16 mouse cellular contexts compared by ENCODE assay signal in the genomic region with DNA sequence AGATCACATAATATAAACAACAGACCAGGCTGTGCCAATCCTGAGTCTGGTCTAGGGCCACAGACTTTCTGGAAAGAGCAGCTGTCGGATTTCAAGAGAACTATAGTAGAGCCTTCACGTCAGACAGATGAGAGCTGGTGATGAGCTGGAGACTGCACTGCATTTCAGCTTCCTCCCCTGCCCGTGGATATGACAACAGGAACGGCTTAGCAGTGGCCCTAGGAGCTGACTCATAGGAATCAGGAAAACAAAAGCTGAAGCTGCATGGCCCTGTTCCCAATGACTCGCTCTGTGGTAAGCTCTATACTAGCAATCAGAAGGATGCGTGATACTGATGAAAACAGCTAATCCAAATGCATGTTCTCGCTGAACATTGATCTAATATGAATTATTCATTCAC. TPM values are rescaled to one million over a fixed set of nuclear protein-coding genes. Genes with fewer than 3 reads are reported as not detected.
DNase-seq lines count a peak whose midpoint lies in the region; ATAC-seq and TF ChIP-seq lines count a peak whose summit lies in the region.
"Had no signal": no experiment of that assay in that cellular context is flagged by ENCODE, and none has a peak within 500 bp of the region (broad histone marks: within the 10 kb centered on the region; RNA-seq: fewer than 3 reads in every experiment).

No protein-coding gene starts in this region.

- no peaks in the 10 kb centered on the region for H3K9me3 ChIP-seq in liver, embryonic 12.5 days (replicated peaks)
- no peaks in the 10 kb centered on the region for H3K9me3 ChIP-seq in liver, postnatal 0 days (ENCODE audit: low read length)
- no peaks in the 10 kb centered on the region for H3K9me3 ChIP-seq in midbrain, embryonic 13.5 days
- H3K9me3 ChIP-seq: neural tube, embryonic 13.5 days had no signal

- H3K4me3 ChIP-seq in liver, embryonic 12.5 days, result no peak overlapping the region
- H3K4me3 ChIP-seq in liver, postnatal 0 days (ENCODE audit: low read depth, low read length), result no peak overlapping the region
- H3K4me3 ChIP-seq in midbrain, embryonic 13.5 days (replicated peaks), result no peak overlapping the region
- H3K4me3 ChIP-seq: neural tube, embryonic 13.5 days had no signal

- TF ChIP-seq EP300 in liver, postnatal 0 days (IDR thresholded peaks at IDR 0.05; ENCODE audit: low read depth), result no peak

- H3K4me2 ChIP-seq in liver, embryonic 12.5 days, result no peak overlapping the region
- H3K4me2 ChIP-seq in liver, postnatal 0 days (ENCODE audit: low read depth, low read length), result no peak overlapping the region
- H3K4me2 ChIP-seq in midbrain, embryonic 13.5 days (replicated peaks), result no peak overlapping the region
- H3K4me2 ChIP-seq: neural tube, embryonic 13.5 days had no signal

- no peak for TF ChIP-seq CTCF in liver, postnatal 0 days (IDR thresholded peaks at IDR 0.05; ENCODE audit: low read depth)

- 0 out of 2 replicates have a peak, but pooled peaks have one; percentile 24 for ATAC-seq in liver, embryonic 12.5 days
- ATAC-seq in liver, postnatal 0 days, result no peak
- ATAC-seq in midbrain, embryonic 13.5 days, result 0 out of 2 replicates have a peak, but pooled peaks have one; percentile 48
- ATAC-seq: activated CD4-positive, CD25-positive, alpha-beta regulatory T cell, adult 4 months had no signal

- WGBS in liver, embryonic 12.5 days (ENCODE audit: insufficient replicate concordance), result 49% methylated on average over 7 of the region's 7 CpGs
- WGBS in liver, postnatal 0 days (ENCODE audit: insufficient replicate concordance), result 53% methylated on average over 7 of the region's 7 CpGs
- WGBS in midbrain, embryonic 13.5 days, result 63% methylated on average over 7 of the region's 7 CpGs

- H3K36me3 ChIP-seq in liver, embryonic 12.5 days, result peaks cover 31% of the 10 kb centered on the region
- H3K36me3 ChIP-seq in liver, postnatal 0 days (replicated peaks; ENCODE audit: insufficient read depth, low read length), result peaks cover 2% of the 10 kb centered on the region; the same call in 1 of the 2 replicates
- H3K36me3 ChIP-seq in midbrain, embryonic 13.5 days, result 0 out of 2 replicates have a peak, but pooled peaks cover 2% of the 10 kb centered on the region

- H3K27ac ChIP-seq in liver, embryonic 12.5 days, result no peak overlapping the region
- H3K27ac ChIP-seq in liver, postnatal 0 days (ENCODE audit: low read depth), result no peak overlapping the region
- H3K27ac ChIP-seq in midbrain, embryonic 13.5 days, result no peak overlapping the region
- H3K27ac ChIP-seq: liver, embryonic 14.5 days; neural tube, embryonic 13.5 days had no signal

- no peaks in the 10 kb centered on the region for H3K4me1 ChIP-seq in liver, embryonic 12.5 days
- H3K4me1 ChIP-seq in liver, postnatal 0 days (ENCODE audit: insufficient read depth), result no peaks in the 10 kb centered on the region
- H3K4me1 ChIP-seq in midbrain, embryonic 13.5 days (replicated peaks), result no peaks in the 10 kb centered on the region
- H3K4me1 ChIP-seq: neural tube, embryonic 13.5 days had no signal

- H3K27me3 ChIP-seq in liver, embryonic 12.5 days (replicated peaks), result no peaks in the 10 kb centered on the region
- H3K27me3 ChIP-seq in liver, postnatal 0 days (ENCODE audit: insufficient read depth, low read length), result no peaks in the 10 kb centered on the region
- H3K27me3 ChIP-seq in midbrain, embryonic 13.5 days, result no peaks in the 10 kb centered on the region
- H3K27me3 ChIP-seq: neural tube, embryonic 13.5 days had no signal

- intact Hi-C loops in gastrocnemius, postnatal 14 days (cut with DNase I; ENCODE audit: low total_unique reads), result no loop called here

- peak; percentile 57 for DNase-seq in adrenal gland, adult 2 months
- DNase-seq in adrenal gland, postnatal 4 days (ENCODE audit: low spot score in 2 of 2), result no peak
- no peak for DNase-seq in liver, postnatal 0 days
- DNase-seq in adipocyte (ENCODE audit: low spot score), result peak; percentile 69
- DNase-seq in thymus, postnatal 14 days, result no peak
- DNase-seq in gastrocnemius, postnatal 14 days, result no peak
- DNase-seq: kidney, postnatal 4 days; spleen, adult 18-20 months had no signal

- H3K9ac ChIP-seq in liver, embryonic 12.5 days, result no peak overlapping the region
- no peak overlapping the region for H3K9ac ChIP-seq in liver, postnatal 0 days (replicated peaks)
- H3K9ac ChIP-seq in midbrain, embryonic 13.5 days (replicated peaks), result no peak overlapping the region
- H3K9ac ChIP-seq: liver, embryonic 14.5 days; neural tube, embryonic 13.5 days had no signal

RNA-seq across cellular contexts. Expression of a gene that starts 33.2 kb away (rescaled TPM):
- under 1 TPM in 1 of 2 experiments, not detected in 1; 0.14 TPM for total RNA-seq in adrenal gland, adult 2 months (2021)
- polyA plus RNA-seq in adrenal gland, adult 2 months (2012; rRNA removed), result 0.08 TPM in 1 of 2 replicates, not detected in the other
- total RNA-seq in adrenal gland, postnatal 4 days (2021), result under 1 TPM in 1 of 2 experiments, not detected in 1; 0.14 TPM
- polyA plus RNA-seq in liver, embryonic 12.5 days (2016; fragmentation: Nextera tagmentation; extraction: Ambion mirVana), result not detected in 2 replicates
- polyA plus RNA-seq in liver, postnatal 0 days (2015; fragmentation: Nextera tagmentation; extraction: Ambion mirVana), result 0.12 and 0.19 TPM in 2 replicates
- polyA plus RNA-seq in midbrain, embryonic 13.5 days (2015; fragmentation: Nextera tagmentation; extraction: Ambion mirVana), result not detected in 2 replicates
- not detected for total RNA-seq in gastrocnemius, postnatal 14 days (2021)
- total RNA-seq: heart, postnatal 14 days had no signal
- polyA plus RNA-seq: activated CD4-positive, CD25-positive, alpha-beta regulatory T cell, adult 4 months; C2C12; cortical plate, adult 2 months; neural tube, embryonic 13.5 days had no signal

RNA-seq across cellular contexts. Expression of a gene that starts 43.0 kb away (rescaled TPM):
- 1 to 10 TPM; 3.4 to 6.8 TPM for total RNA-seq in adrenal gland, adult 2 months (2021)
- polyA plus RNA-seq in adrenal gland, adult 2 months (2012; rRNA removed), result 0.18 and 0.31 TPM in 2 replicates
- total RNA-seq in adrenal gland, postnatal 4 days (2021), result 10 to 100 TPM; 25.5 to 29.6 TPM
- 44.5 and 45.8 TPM in 2 replicates for polyA plus RNA-seq in liver, embryonic 12.5 days (2016; fragmentation: Nextera tagmentation; extraction: Ambion mirVana)
- 9.4 and 10.5 TPM in 2 replicates for polyA plus RNA-seq in liver, postnatal 0 days (2015; fragmentation: Nextera tagmentation; extraction: Ambion mirVana)
- 18.4 and 22.6 TPM in 2 replicates for polyA plus RNA-seq in midbrain, embryonic 13.5 days (2015; fragmentation: Nextera tagmentation; extraction: Ambion mirVana)
- 1 to 10 TPM; 1.2 to 2.9 TPM for total RNA-seq in gastrocnemius, postnatal 14 days (2021)

Comparison
In these comparisons a context has a peak if more than half of its experiments do, and no peak if none do; other contexts are left out.
1. DNase-seq: peak in adrenal gland, adult 2 months (single experiment) and adipocyte (single experiment); none in adrenal gland, postnatal 4 days (0 of 2), liver, postnatal 0 days (single experiment), thymus, postnatal 14 days (single experiment) and gastrocnemius, postnatal 14 days (single experiment).